Mouse (Mus musculus) liver, embryonic 16.5 days (tissue): ENCODE measurements around the gene Ntm. TPM values are rescaled to one million over a fixed set of nuclear protein-coding genes. Genes with fewer than 3 reads are reported as not detected.

Source experiments
- ATAC-seq: fragments of 200-750 bp; cut with Nextera tagmentation; 2 replicates; pipeline ENCODE4 v1.8.0; 2017; ENCODE audit warnings: low read depth, mild to moderate bottlenecking, moderate number of reproducible peaks, moderate library complexity
- H3K27ac ChIP-seq: fragments of 300-500 bp; sonication (generic); 2 replicates; pipeline ENCODE4 v1.5.1; 2014; ENCODE audit warnings: mild to moderate bottlenecking, low read length
- H3K27me3 ChIP-seq: fragments of 300-500 bp; sonication (generic); 2 replicates; pipeline ENCODE4 v1.6.1; 2014; ENCODE audit warnings: low read depth, low read length, mixed read lengths; ENCODE audit not compliant: control insufficient read depth, insufficient read depth
- H3K36me3 ChIP-seq: fragments of 300-500 bp; sonication (generic); 2 replicates; pipeline ENCODE4 v1.6.1; 2014; ENCODE audit warnings: mild to moderate bottlenecking; ENCODE audit not compliant: control insufficient read depth, insufficient read depth
- H3K4me1 ChIP-seq: fragments of 300-500 bp; sonication (generic); 2 replicates; pipeline ENCODE4 v1.6.1; 2014; ENCODE audit warnings: low read depth, low read length, mixed read lengths; ENCODE audit not compliant: control insufficient read depth
- H3K4me2 ChIP-seq: fragments of 300-500 bp; sonication (generic); 2 replicates; pipeline ENCODE4 v1.6.1; 2014; ENCODE audit warnings: low read depth, low read length, mixed read lengths
- H3K4me3 ChIP-seq: fragments of 300-500 bp; sonication (generic); 2 replicates; pipeline ENCODE4 v1.5.1; 2014; ENCODE audit warnings: low read depth, mild to moderate bottlenecking, low read length
- H3K9ac ChIP-seq: fragments of 300-500 bp; sonication (generic); 2 replicates; pipeline ENCODE4 v1.6.1; 2014; ENCODE audit warnings: low read depth, low read length
- H3K9me3 ChIP-seq: fragments of 300-500 bp; sonication (generic); replicated peaks from 2 replicates; pipeline ENCODE4 v1.6.1; 2016; ENCODE audit warnings: low read length; ENCODE audit not compliant: control insufficient read depth
- WGBS: fragments of 180-500 bp; shearing (Covaris S2); extraction: QIAGEN DNeasy Blood & Tissue Kit; methylation state at CpG from one replicate; pipeline ENCODE4 v1.1.7; 2014; ENCODE audit not compliant: insufficient replicate concordance; 5-methylcytosine and 5-hydroxymethylcytosine counted together
- polyA plus RNA-seq: library from polyadenylated mRNA; unstranded; fragments of >200 nt; fragmentation: Nextera tagmentation; extraction: Ambion mirVana; gene quantifications from 2 replicates; pipeline ENCODE4 v1.2.1, GENCODE M21; 2015

Ntm gene
- polyA plus RNA-seq, 1 experiment from 2014 or later: 0.33 TPM

GRCm38 (mm10) chr9:29585746-29586380, 377.1 kb downstream of the Ntm start:
- no peak overlapping the region for H3K27ac ChIP-seq
- ATAC-seq: no peak

GRCm38 (mm10) chr9:29578226-29578625, 384.7 kb downstream of the Ntm start:
- H3K36me3 ChIP-seq: no peaks in the 10 kb centered on the region
- H3K27me3 ChIP-seq: no peaks in the 10 kb centered on the region
- H3K4me2 ChIP-seq: no peak overlapping the region
- no peak overlapping the region for H3K4me3 ChIP-seq
- no peak overlapping the region for H3K27ac ChIP-seq
- ATAC-seq: no peak
- WGBS: 62% methylated on average over 11 of the region's 11 CpGs
- no peaks in the 10 kb centered on the region for H3K4me1 ChIP-seq
- no peak overlapping the region for H3K9ac ChIP-seq
- no peaks in the 10 kb centered on the region for H3K9me3 ChIP-seq

More at GRCm38 (mm10) chr9:29585746-29586380, 377.1 kb downstream of the Ntm start:
- Histone ChIP-seq H3K4me1 (no peaks in the 10 kb centered on the region), H3K9ac (no peak overlapping the region), H3K4me2 (no peak overlapping the region), H3K9me3 (no peaks in the 10 kb centered on the region), H3K36me3 (no peaks in the 10 kb centered on the region), H3K27me3 (no peaks in the 10 kb centered on the region), H3K4me3 (no peak overlapping the region)
- WGBS: 46% methylated on average over 8 of the region's 8 CpGs

GRCm38 (mm10) chr9:29576051-29576533, 386.8 kb downstream of the Ntm start:
- WGBS: 40% methylated on average over 4 of the region's 4 CpGs
- ATAC-seq: no peak

GRCm38 (mm10) chr9:29574548-29574947, 388.4 kb downstream of the Ntm start:
- Histone ChIP-seq H3K9ac (no peak overlapping the region), H3K4me1 (no peaks in the 10 kb centered on the region), H3K4me3 (no peak overlapping the region), H3K27me3 (no peaks in the 10 kb centered on the region), H3K27ac (no peak overlapping the region), H3K9me3 (no peaks in the 10 kb centered on the region), H3K4me2 (no peak overlapping the region), H3K36me3 (no peaks in the 10 kb centered on the region)
- 49% methylated on average over 5 of the region's 5 CpGs for WGBS
- no peak for ATAC-seq

More at GRCm38 (mm10) chr9:29576051-29576533, 386.8 kb downstream of the Ntm start:
- Histone ChIP-seq H3K9ac (no peak overlapping the region), H3K4me1 (no peaks in the 10 kb centered on the region), H3K4me2 (no peak overlapping the region), H3K9me3 (no peaks in the 10 kb centered on the region), H3K27ac (no peak overlapping the region), H3K36me3 (no peaks in the 10 kb centered on the region), H3K4me3 (no peak overlapping the region), H3K27me3 (no peaks in the 10 kb centered on the region)

GRCm38 (mm10) chr9:29568571-29568970, 394.4 kb downstream of the Ntm start:
- Histone ChIP-seq H3K9me3 (no peaks in the 10 kb centered on the region), H3K4me3 (no peak overlapping the region), H3K9ac (no peak overlapping the region), H3K27ac (no peak overlapping the region), H3K36me3 (no peaks in the 10 kb centered on the region), H3K4me1 (no peaks in the 10 kb centered on the region), H3K4me2 (no peak overlapping the region), H3K27me3 (no peaks in the 10 kb centered on the region)
- no peak for ATAC-seq
- WGBS: 37% methylated on average over 5 of the region's 5 CpGs

- Histone ChIP-seq H3K27ac (no peak overlapping the region), H3K27me3 (no peaks in the 10 kb centered on the region), H3K36me3 (no peaks in the 10 kb centered on the region), H3K4me2 (no peak overlapping the region), H3K4me1 (no peaks in the 10 kb centered on the region), H3K9ac (no peak overlapping the region), H3K4me3 (no peak overlapping the region), H3K9me3 (no peaks in the 10 kb centered on the region)
- ATAC-seq: no peak
- 60% methylated on average over 5 of the region's 5 CpGs for WGBS
Observed at GRCm38 (mm10) chr9:29562419-29563071, 400.4 kb downstream of the Ntm start.

- Histone ChIP-seq H3K27me3 (no peaks in the 10 kb centered on the region), H3K9me3 (no peaks in the 10 kb centered on the region), H3K4me2 (no peak overlapping the region), H3K36me3 (no peaks in the 10 kb centered on the region), H3K27ac (no peak overlapping the region), H3K4me3 (no peak overlapping the region), H3K9ac (no peak overlapping the region), H3K4me1 (no peaks in the 10 kb centered on the region)
- ATAC-seq: no peak
- 60% methylated on average over 4 of the region's 4 CpGs for WGBS
Observed at GRCm38 (mm10) chr9:29558915-29559314, 404.0 kb downstream of the Ntm start.

- H3K36me3 ChIP-seq: no peaks in the 10 kb centered on the region
- H3K27me3 ChIP-seq: no peaks in the 10 kb centered on the region
Observed at GRCm38 (mm10) chr9:29550582-29550981, 412.4 kb downstream of the Ntm start.

GRCm38 (mm10) chr9:29550107-29550506, 412.8 kb downstream of the Ntm start:
- no peaks in the 10 kb centered on the region for H3K4me1 ChIP-seq
- no peak overlapping the region for H3K9ac ChIP-seq
- H3K36me3 ChIP-seq: no peaks in the 10 kb centered on the region
- ATAC-seq: no peak
- H3K27me3 ChIP-seq: no peaks in the 10 kb centered on the region
- H3K4me2 ChIP-seq: no peak overlapping the region
- no peaks in the 10 kb centered on the region for H3K9me3 ChIP-seq
- 67% methylated on average over 8 of the region's 8 CpGs for WGBS
- no peak overlapping the region for H3K27ac ChIP-seq
- H3K4me3 ChIP-seq: no peak overlapping the region

More at GRCm38 (mm10) chr9:29550582-29550981, 412.4 kb downstream of the Ntm start:
- no peak for ATAC-seq
- no peak overlapping the region for H3K4me3 ChIP-seq
- H3K27ac ChIP-seq: no peak overlapping the region
- H3K9ac ChIP-seq: no peak overlapping the region
- H3K4me2 ChIP-seq: no peak overlapping the region
- WGBS: 67% methylated on average over 8 of the region's 8 CpGs
- no peaks in the 10 kb centered on the region for H3K4me1 ChIP-seq
- no peaks in the 10 kb centered on the region for H3K9me3 ChIP-seq
